Mouse (Mus musculus): Measurements from ENCODE around the gene Bnip2.

DNA sequence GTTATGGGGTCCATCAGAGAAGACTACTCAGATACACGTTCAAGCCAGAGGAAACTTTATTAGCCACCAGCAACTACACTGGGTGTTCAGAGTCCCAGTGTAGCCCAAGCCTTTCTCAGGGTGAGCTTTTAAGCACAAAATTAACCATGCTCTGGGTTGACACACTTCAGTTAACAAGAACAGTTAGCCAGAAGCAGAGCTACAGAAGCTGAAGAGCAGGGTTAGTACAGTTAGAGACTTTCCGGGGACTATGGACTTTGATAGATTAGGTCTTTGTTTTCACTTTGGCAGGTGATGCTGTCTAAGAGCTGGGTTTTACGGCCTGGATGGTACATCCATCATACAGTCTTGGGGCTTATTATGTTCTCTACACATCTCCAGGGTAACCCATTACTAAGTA, 63.5 kb downstream of the Bnip2 start:
- TF ChIP-seq HCFC1 (IDR thresholded peaks at IDR 0.05; ENCODE audit: borderline replicate concordance, insufficient read depth, low read length) (no peak), ZNF384 (IDR thresholded peaks at IDR 0.05; ENCODE audit: low read depth, low read length) (no peak), CHD2 (IDR thresholded peaks at IDR 0.05; ENCODE audit: low read depth, low read length) (no peak)

Measured in ES-E14 (cell line).